Mouse (Mus musculus) adrenal gland, postnatal 14 days (tissue): ENCODE results near the gene Cnpy1. TPM values are rescaled to one million over a fixed set of nuclear protein-coding genes. Genes with fewer than 3 reads are reported as not detected.

Experiments
- DNase-seq: peaks from one replicate; pipeline ENCODE4 v3.0.0; 2021; ENCODE audit warnings: mixed read lengths
- total RNA-seq: library from RNA; stranded (reverse); gene quantifications from 2 replicates; pipeline ENCODE4 v1.2.3, GENCODE M21; 2021

Gene Cnpy1
- total RNA-seq, 1 experiment from 2014 or later: 0.11 TPM

DNA sequence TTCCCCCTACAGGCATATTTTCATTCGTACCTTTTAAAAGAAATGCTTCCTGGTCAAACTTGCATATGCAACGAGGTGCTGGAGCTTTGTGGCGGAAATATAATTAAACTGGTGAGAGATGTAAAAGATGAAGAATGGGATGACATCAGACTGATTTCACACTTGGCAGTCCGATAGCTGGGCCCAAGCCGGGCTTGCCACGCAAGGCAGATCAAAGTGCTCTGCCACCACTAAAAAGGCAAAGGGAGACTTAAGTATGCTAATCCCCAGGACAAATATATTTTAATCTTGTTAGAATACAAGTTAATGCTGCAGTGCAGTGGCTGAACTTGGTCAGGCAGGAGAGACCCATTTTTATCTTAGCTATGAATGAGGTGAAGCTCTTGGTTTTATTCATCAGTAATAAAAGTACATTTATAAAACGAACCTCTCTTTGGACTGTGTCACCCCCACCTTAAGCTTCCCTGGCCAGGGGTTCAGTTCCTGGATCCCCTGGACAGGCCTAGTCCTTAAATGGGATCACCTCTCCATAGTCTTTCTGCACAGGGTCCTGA, 66.3 kb downstream of the Cnpy1 start:
- DNase-seq: no peak

DNA sequence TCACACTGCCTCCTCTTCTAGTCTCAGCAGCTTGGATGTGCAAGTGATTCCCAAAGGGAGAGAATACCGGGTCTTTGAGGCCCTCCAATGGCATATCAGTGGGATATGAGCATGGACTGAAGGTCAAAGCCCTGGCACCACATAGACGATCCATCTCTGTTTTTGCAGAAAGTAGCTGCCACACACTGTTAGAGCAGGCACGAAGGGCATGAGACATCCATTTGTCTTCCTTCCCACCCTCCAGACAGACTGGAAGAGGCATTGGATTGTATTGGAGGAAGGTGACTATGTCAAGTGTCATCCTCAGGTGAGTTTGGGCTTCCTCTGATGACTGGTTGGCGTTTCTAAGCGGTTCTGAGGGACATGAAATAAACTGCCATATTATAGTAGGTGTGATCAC, 67.3 kb downstream of the Cnpy1 start:
- no peak for DNase-seq

- no peak for DNase-seq
Observed at GRCm38 (mm10) chr5:28176585-28176984, 69.0 kb downstream of the Cnpy1 start.

- DNase-seq: no peak
Observed at GRCm38 (mm10) chr5:28176023-28176422, 69.6 kb downstream of the Cnpy1 start.

GRCm38 (mm10) chr5:28175570-28175919, 70.1 kb downstream of the Cnpy1 start:
- no peak for DNase-seq

GRCm38 (mm10) chr5:28174876-28175569, 70.6 kb downstream of the Cnpy1 start:
- DNase-seq: no peak

- DNase-seq: no peak
Observed at GRCm38 (mm10) chr5:28174086-28174485, 71.5 kb downstream of the Cnpy1 start.

DNA sequence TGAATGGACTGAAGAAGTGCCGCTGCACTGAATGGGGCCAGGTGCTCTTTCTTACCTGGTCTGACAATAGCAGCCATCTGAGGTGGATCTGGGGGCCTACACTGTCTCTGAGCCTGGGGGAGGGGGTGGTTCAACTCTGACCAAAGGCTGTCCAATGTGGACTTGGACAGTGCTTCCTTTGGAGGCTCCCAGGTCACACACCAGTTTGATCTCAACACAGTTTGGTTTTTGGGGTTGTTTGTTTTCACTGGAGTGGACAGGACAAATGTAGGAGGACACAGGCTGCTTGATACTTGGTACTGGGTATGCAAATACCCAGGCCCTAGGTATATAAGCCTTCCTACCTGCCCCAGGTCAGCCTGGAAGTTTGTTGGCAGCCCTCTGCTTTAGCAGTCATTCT, 71.9 kb downstream of the Cnpy1 start:
- no peak for DNase-seq

DNA sequence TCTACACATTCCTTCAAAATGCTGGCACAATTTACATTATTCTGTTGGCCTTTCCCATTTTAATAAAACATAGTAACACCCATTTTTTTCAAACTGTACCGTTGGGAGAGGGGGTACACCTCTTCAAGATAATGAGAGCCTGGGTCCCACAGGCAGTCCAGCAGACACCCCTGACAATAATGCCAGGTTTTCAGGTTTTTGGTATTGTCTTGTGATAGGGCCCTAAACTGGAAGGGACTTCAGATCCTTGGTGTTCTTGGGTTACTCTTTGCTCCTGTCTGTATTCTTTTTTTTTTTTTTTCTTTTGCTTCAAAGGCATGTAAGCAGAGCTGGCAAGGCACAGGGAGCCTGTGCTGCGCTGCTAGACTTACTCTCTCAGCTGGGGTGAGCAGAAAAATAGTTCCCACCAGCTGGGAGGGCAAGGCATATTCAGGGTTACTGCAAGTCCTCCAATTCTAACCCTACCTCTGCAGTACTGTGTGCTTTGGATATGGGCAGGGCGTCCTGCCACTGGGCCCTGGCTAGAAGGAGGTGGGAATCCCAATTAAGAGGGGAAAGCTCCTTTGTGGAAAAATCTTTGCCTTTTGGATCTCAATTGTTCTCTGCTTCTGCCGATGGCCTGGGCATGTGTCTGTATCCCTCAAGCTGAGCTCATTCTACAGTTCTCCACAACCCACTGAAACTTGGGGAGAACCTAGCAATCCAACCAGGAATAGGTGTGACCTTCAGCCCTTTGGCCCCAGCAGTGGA, 72.5 kb downstream of the Cnpy1 start:
- DNase-seq: no peak

GRCm38 (mm10) chr5:28172261-28172920, 73.2 kb downstream of the Cnpy1 start:
- DNase-seq: no peak

DNA sequence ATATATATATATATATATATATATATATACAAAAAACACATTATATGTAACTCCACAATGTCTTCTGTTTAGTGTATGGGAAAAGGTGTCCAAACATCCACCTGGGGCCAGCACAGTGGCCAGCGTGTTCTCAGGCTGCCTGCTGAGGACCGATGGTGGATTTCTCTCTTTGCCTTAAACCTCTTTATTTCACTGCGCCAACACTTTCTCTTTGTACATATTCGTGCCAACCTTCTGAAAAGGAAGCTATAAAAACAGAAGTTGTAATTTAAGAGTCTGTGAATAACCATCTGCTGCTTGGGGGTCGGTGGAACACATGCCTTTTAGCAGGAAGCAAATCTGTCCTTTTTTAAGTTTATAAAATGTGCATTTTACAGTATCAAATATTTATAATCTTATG, 73.9 kb downstream of the Cnpy1 start:
- no peak for DNase-seq

- no peak for DNase-seq
Observed at GRCm38 (mm10) chr5:28170892-28171291, 74.7 kb downstream of the Cnpy1 start.

DNA sequence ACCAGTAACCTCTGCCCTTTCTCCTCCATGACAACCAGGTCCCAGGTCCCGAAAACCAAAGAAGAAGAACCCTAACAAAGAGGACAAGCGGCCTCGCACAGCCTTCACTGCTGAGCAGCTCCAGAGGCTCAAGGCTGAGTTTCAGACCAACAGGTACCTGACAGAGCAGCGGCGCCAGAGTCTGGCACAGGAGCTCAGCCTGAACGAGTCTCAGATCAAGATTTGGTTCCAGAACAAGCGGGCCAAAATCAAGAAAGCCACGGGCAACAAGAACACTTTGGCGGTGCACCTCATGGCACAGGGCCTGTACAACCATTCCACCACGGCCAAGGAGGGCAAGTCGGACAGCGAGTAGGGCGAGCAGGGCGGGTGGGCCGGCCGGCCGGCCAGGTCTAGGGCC, 75.5 kb downstream of the Cnpy1 start:
- DNase-seq: no peak

DNA sequence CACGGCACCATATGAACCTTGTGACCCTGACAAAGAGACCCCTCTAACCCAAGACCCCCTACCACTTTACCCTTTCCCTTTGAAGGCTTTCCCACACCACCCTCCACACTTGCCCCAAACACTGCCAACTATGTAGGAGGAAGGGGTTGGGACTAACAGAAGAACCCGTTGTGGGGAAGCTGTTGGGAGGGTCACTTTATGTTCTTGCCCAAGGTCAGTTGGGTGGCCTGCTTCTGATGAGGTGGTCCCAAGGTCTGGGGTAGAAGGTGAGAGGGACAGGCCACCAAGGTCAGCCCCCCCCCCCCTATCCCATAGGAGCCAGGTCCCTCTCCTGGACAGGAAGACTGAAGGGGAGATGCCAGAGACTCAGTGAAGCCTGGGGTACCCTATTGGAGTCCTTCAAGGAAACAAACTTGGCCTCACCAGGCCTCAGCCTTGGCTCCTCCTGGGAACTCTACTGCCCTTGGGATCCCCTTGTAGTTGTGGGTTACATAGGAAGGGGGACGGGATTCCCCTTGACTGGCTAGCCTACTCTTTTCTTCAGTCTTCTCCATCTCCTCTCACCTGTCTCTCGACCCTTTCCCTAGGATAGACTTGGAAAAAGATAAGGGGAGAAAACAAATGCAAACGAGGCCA, 76.3 kb downstream of the Cnpy1 start:
- DNase-seq: no peak

GRCm38 (mm10) chr5:28168253-28169165, 77.1 kb downstream of the Cnpy1 start:
- no peak for DNase-seq

DNA sequence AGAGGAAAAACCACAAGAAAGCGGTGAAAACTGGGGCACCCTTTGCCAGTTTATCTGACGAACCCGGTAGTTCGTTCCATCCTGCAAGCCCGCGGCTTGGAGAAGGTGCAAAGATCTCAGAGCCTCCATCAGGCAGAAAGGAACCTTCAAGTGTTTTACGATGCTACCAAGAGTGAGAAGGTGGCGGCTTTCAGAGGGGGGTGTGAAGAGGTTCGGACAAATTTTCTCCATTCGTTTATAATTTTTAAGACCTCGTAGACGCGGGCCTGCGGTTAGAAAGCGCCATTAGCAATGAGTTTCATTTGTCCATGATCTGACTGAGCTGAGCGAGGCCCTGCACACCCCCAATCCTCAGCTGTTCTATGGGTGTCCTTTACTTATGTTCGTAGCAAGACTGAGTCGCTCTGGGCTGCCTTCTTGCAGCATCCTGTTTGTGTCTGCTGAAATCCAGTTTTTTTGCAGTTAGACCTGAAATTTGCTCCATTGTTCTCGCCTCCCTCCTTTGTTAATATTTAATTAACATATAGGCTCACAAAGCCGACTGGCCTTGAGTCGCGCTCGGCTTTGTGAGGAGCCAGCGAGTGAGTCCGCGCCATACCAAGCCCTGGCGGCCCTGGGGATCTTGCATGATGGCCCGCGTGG, 77.9 kb downstream of the Cnpy1 start:
- DNase-seq: peak; percentile 21

- peak; percentile 58 for DNase-seq
Observed at GRCm38 (mm10) chr5:28166256-28167231, 79.1 kb downstream of the Cnpy1 start.

DNA sequence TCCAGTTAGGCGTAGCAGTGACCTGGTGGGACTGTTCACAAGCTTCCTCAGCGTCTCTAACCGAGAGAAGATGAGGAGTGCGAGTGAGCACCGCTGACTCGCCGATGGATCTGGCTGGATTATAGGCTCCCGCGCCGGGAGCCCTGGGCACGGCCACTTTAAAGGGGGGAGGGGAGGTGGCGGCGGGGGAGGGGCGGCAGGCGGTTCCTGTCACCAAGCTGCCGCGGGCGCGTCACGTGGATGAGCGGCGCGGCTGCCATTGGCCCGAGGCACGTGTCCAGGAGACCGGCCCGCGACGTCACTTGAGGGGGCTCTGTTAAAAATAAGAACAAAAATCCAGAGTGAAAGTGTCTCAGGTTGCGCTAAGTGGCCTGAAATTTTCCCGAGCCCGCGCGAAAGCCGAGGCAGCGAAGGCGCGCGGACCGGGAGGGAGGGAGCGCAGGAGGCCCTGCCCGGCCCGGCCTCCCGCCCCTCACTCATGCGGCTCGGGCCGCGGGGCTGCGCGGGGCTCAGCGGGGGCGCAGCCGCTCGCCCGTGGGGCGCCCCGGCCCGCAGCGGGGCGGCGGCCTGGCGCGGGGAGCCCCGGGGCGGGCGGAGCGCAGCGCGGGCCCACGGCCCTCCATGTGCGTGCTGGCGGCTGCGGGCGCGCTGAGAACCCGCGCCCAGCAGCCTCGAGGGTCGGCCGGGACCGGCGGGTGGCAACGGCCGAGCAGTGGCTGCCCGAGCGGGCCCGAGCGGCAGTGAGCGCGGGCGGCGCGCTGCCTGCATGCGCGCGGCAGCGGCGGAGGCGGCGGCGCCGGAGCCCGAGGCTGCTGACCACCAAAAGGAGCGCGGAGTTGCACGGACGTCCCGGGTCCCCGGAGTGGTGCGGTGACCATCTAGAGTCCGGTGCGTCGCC, 80.0 kb downstream of the Cnpy1 start, which contains the start of gene En2:
Gene En2 (plus strand): TSS at position 337 of the 898 bp plus-strand sequence.
- peak; percentile 54 for DNase-seq

GRCm38 (mm10) chr5:28163926-28164325, 81.7 kb downstream of the Cnpy1 start:
- no peak for DNase-seq
